Mouse (Mus musculus) CD4-positive helper T cell, adult 2 months (primary cell): Measurements from ENCODE around the gene Kazn.

ENCODE experiments used
- DNase-seq: peaks from one replicate; pipeline ENCODE4 v3.0.0-alpha.2; 2012; ENCODE audit warnings: low read depth, missing footprints, low spot score

Gene Kazn

DNA sequence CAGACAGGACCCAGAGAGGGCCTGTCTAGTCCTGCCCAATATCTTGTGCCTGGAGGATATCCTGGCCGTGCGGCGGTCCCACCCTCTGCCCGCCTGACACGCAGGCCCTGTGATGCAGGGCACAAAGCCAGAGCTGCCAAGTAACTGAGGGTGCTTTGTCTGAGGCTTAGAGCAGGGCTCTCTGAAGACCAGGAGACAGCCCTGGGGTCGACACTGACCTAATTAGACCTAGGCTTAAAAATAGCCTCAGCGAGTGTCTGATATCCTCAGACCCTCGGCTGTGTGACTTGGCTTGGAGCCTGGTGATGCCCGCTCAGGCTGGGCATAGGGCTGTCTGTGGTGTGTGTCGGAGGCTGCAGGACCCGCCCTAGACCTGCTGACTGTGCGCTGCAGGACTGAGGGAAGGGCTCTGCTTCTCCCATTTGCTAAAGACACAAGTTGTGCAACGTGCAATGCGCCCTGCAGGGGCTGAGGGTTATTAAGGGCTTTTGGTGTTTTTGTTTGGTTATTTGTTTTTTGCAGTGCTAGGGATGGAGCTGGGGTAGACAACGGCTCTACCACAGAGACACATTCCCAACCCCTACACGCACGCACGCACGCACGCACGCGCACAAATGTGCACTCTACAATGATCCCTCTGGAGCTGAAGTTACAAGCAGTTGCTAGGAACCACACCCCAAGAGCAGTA, 181.5 kb downstream of the Kazn start:
- DNase-seq: no peak

DNA sequence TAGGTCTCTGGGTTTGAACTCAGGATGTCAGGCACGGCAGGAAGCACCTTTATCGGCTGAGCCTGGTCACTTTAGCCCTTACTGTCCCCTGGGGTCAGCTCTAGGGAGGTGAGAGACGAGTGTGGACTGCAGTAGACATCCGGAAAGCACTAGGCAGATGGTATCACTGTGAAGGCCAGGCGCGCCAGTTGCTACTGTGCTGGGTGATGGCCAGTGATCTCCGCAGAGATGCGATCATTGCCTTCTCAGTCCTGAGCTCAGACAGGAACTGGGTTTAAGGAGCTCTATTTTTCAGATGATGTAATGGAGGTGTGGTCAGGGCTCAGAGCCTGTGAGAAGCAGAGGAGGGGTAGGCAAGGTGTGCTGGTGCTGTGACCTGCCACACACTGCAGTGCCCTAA, 183.6 kb downstream of the Kazn start:
- DNase-seq: no peak

DNA sequence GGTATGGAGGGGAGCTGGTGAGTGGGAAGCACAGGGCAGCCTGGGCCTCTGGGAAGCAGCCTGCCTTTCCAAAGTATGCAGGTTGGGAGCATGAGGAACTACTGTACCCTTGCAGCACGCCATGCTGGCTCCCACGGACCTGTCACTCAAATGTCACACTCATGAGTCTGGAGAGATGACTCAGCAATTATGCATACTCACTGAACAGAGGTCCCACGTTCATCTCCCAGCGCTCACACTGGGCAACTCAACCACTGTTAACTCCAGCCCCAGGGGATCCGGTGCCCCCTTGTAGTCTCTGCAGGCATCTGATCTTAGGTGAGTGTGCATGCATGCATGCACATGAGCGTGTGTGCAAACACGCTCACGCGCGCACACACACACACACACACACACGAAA, 184.6 kb downstream of the Kazn start:
- DNase-seq: no peak

DNA sequence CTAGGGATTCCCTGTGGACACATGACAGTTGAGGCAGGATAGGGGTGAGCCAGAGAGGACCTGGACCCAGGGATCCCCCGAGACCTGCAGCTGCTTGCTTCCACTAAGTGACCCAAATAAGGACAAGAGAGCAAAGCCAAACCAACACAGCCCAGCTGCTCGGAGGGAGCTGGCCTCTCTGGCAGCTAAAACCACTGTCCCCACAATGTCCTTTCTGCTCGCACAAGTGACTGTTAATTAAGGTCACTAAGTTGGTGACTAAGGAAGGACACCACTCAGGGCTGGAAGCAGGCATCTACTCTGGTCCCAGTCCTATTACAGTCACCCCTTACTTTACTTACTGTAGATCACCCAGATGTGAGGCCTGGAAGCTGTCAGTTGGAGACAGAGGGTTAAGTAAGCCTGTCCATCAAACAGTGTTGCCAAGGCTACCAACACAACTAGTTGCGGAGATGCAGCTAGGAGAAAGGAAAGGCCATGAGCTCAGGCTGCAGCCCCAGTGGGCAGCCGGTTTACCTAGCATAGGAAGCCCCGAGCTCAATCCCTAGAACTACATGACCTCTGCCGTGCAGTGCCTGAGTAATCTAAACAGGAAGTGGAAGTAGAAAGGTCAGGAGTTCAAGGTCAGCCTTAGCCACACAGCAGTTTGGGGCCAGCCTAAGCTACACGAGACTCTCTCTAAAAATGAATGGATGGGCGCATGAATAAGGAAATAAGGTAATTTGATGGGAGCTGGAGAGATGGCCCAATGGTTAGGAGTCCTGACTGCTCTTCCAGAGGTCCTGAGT, 185.3 kb downstream of the Kazn start:
- DNase-seq: no peak

DNA sequence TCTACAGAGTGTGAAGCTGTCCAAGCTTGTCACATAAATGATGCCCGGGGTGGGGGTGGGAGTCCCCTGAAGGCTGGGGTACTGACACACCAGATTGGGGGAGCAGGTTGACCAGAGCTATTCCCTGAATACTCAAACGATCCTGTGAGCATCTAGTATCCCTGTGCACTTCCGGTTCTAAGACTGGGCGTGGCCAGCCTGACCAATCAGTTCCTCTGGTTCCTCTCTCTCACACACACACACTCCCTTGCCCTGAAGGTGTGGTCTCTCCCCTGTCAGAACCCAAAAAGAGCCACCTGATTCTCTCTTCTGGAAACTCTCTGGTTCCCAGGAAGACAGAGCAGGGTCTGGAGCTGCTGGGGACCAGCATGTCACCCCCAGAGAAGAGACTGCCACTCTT, 185.9 kb downstream of the Kazn start:
- DNase-seq: no peak

DNA sequence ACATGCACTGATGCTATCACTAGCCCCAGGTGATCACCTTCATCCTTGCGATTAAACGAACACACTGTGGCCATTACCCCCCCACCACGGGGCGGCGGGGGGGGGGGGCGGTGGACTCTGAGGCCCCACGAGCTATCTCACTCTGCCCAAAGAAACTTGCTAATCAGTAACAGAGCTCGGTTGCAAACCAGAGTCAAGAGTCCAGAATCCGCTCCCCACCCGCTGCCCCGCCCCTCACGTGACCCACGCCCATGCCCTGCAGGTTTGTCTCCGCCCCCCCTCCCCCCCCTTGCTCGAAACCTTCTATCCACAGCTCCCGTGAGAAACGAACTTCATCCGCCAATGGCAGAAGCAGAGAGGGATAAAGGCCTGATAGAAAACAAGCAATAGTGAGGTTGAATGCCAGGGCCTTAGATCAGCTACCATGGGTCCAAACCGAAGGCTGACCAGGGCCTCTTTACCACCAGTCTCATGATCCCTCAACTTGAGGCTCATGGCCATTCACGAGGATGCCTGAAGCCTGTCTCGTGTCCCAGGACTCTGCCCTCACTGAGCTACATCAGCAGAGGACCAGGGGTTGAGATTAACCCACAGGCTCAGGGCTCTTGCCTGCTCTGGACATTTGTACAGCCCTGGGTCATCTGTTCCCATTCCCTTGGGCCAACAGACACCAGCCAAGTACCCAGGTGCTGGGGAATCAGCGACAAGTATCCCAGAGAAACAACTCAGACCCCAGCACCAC, 186.6 kb downstream of the Kazn start:
- no peak for DNase-seq
